Mouse (Mus musculus): ENCODE results near the gene Ndufv1. TPM values are rescaled to one million over a fixed set of nuclear protein-coding genes. Genes with fewer than 3 reads are reported as not detected.

Ndufv1 gene
- polyA plus RNA-seq, 1 experiment from 2014 or later, result 188 TPM

DNA sequence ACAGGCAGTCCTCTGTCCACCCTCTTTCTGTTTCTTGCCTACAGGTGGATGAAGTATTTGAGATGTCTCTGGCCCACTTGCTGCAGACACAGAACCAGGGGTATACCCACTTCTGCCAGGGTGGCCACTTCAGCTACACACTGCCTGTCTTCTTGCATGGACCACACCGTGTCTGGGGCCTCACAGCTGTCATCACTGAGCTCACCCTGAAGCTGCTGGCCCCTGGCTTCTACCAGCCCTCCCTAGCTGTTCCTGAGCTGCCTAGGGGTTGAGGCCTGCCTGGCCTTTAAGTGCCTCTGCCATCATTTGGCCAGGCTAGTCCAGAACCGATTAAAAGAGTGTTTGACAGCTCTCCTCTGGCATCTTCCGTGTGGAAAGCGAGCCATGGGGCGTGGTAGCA lies 10.9 kb downstream of the Ndufv1 start:
- no peaks in the 10 kb centered on the region for H3K9me3 ChIP-seq (ENCODE audit: control insufficient read depth, low read length)
- no peak overlapping the region for H3K9ac ChIP-seq (ENCODE audit: low read depth, low read length)
- no peak for ATAC-seq (ENCODE audit: low read depth)
- no peak overlapping the region for H3K27ac ChIP-seq (replicated peaks; ENCODE audit: low read depth, low read length)
- H3K4me2 ChIP-seq (ENCODE audit: low read depth, low read length), result peak overlapping the region; percentile 85; the same call in 1 of the 2 replicates
- 86% methylated on average over 5 of the region's 5 CpGs for WGBS
- H3K36me3 ChIP-seq (ENCODE audit: control insufficient read depth, insufficient read depth, low read length), result peaks cover 9% of the 10 kb centered on the region
- no peak for DNase-seq (ENCODE audit: low spot score)
- no peaks in the 10 kb centered on the region for H3K27me3 ChIP-seq (replicated peaks; ENCODE audit: control insufficient read depth, insufficient read depth, low read length)
- H3K4me3 ChIP-seq (ENCODE audit: low read depth, low read length), result no peak overlapping the region
- peaks cover 7% of the 10 kb centered on the region; the same call in 1 of the 2 replicates for H3K4me1 ChIP-seq (ENCODE audit: control insufficient read depth, insufficient read depth, low read length)

DNA sequence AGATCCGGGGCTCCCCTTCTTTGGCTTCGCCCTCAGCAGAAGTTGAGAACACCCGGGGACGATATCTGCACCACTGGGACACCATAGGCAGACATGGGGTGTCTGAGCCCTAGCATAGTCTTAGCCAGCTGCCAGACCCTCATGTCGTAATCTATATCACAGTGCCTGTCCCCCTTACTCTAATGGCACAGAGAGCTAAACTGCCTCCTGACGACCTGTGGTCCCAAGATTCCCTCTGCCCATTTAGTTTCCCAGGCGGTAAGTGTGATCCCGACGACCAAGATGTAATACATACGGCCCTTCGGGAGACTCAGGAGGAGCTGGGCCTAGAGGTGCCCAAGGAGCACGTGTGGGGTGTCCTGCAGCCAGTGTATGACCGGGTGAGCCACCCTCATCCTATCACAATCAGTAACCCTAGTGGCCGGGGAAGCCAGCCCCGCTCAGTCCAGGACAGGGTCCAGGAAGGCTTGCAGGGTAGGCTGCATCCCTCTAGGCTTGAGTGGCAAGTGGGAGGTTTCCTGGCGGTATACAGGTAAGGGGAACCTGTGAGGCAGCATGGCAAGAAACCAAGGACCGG lies 11.6 kb downstream of the Ndufv1 start:
- no peaks in the 10 kb centered on the region for H3K27me3 ChIP-seq (replicated peaks; ENCODE audit: control insufficient read depth, insufficient read depth, low read length)
- peak overlapping the region; percentile 89 for H3K9ac ChIP-seq (ENCODE audit: low read depth, low read length)
- no peaks in the 10 kb centered on the region for H3K9me3 ChIP-seq (ENCODE audit: control insufficient read depth, low read length)
- DNase-seq (ENCODE audit: low spot score), result no peak
- H3K4me1 ChIP-seq (ENCODE audit: control insufficient read depth, insufficient read depth, low read length), result peaks cover 7% of the 10 kb centered on the region; the same call in 1 of the 2 replicates
- peak overlapping the region; percentile 85 for H3K4me2 ChIP-seq (ENCODE audit: low read depth, low read length)
- WGBS, result 14% methylated on average over 16 of the region's 17 CpGs
- ATAC-seq (ENCODE audit: low read depth), result no peak
- H3K4me3 ChIP-seq (ENCODE audit: low read depth, low read length), result peak overlapping the region; percentile 71
- H3K27ac ChIP-seq (replicated peaks; ENCODE audit: low read depth, low read length), result peak overlapping the region; percentile 94
- peaks cover 4% of the 10 kb centered on the region; the same call in 1 of the 2 replicates for H3K36me3 ChIP-seq (ENCODE audit: control insufficient read depth, insufficient read depth, low read length)

- WGBS, result under 1% methylated on average over 40 of the region's 64 CpGs
- ATAC-seq (ENCODE audit: low read depth), result peak; percentile 93
- peak within 1 kb of the TSS; percentile 85 for H3K4me2 ChIP-seq (ENCODE audit: low read depth, low read length)
These were observed 12.3 kb downstream of the Ndufv1 start, which contains the start of the genes Nudt8 and Gm49405 for GRCm38 (mm10) chr19:4000119-4000900. Gene Nudt8, plus strand, starts transcription at chr19:4000580. Gene Gm49405, plus strand, starts transcription at chr19:4000626.

DNA sequence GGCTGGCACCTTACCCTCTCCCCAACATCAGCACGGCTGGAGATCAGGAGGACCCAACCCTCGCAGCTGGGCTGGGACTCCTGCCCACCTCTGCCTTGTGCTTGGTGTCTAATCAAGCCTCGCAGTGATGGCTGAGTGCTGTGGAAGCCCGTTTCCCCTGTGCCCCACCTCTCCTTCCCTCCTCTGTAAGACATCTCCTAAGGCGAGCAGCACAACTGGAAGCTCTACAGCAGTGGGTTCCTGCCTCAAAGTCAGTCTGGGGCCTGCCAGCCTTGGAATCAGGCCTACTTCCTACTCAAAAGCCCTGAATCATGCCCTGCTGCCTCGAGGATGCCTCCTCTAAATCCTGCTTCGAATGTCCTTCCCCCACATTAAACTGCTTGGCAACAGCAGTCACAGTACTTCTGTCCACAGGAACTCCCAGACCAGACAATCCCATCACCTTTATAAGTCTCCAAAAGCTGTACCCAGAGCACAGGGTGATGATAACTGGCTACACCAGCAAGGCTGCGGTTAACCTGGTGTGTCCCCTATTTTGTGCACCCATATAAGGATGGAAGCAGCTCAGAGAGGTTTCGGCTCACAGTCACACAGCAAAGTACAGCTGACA lies 13.4 kb downstream of the Ndufv1 start:
- Histone ChIP-seq H3K27me3 (replicated peaks; ENCODE audit: control insufficient read depth, insufficient read depth, low read length) (no peaks in the 10 kb centered on the region), H3K4me2 (ENCODE audit: low read depth, low read length) (peak overlapping the region; percentile 85), H3K27ac (replicated peaks; ENCODE audit: low read depth, low read length) (no peak overlapping the region), H3K4me1 (ENCODE audit: control insufficient read depth, insufficient read depth, low read length) (peaks cover 7% of the 10 kb centered on the region; the same call in 1 of the 2 replicates), H3K36me3 (ENCODE audit: control insufficient read depth, insufficient read depth, low read length) (no peaks in the 10 kb centered on the region), H3K9me3 (ENCODE audit: control insufficient read depth, low read length) (no peaks in the 10 kb centered on the region), H3K4me3 (ENCODE audit: low read depth, low read length) (peak overlapping the region; percentile 71), H3K9ac (ENCODE audit: low read depth, low read length) (no peak overlapping the region)
- DNase-seq (ENCODE audit: low spot score), result no peak
- no peak for ATAC-seq (ENCODE audit: low read depth)
- 86% methylated on average over 9 of the region's 9 CpGs for WGBS

More at GRCm38 (mm10) chr19:4000119-4000900, 12.3 kb downstream of the Ndufv1 start, which contains the start of the genes Nudt8 and Gm49405:
- DNase-seq (ENCODE audit: low spot score), result peak; percentile 99
- Histone ChIP-seq H3K36me3 (ENCODE audit: control insufficient read depth, insufficient read depth, low read length) (no peaks in the 10 kb centered on the region), H3K4me1 (ENCODE audit: control insufficient read depth, insufficient read depth, low read length) (peaks cover 7% of the 10 kb centered on the region; the same call in 1 of the 2 replicates), H3K27me3 (replicated peaks; ENCODE audit: control insufficient read depth, insufficient read depth, low read length) (no peaks in the 10 kb centered on the region), H3K4me3 (ENCODE audit: low read depth, low read length) (peak within 1 kb of the TSS; percentile 71), H3K9ac (ENCODE audit: low read depth, low read length) (peak within 1 kb of the TSS; percentile 89), H3K27ac (replicated peaks; ENCODE audit: low read depth, low read length) (peak within 1 kb of the TSS; percentile 94), H3K9me3 (ENCODE audit: control insufficient read depth, low read length) (no peaks in the 10 kb centered on the region)

- 68% methylated on average over 8 of the region's 8 CpGs for WGBS
- ATAC-seq (ENCODE audit: low read depth) (no peak), DNase-seq (ENCODE audit: low spot score) (no peak)
These were observed 14.3 kb downstream of the Ndufv1 start for GRCm38 (mm10) chr19:3998335-3998734.

GRCm38 (mm10) chr19:3997231-3997630 lies 15.4 kb downstream of the Ndufv1 start:
- H3K9ac ChIP-seq (ENCODE audit: low read depth, low read length), result no peak overlapping the region
- WGBS, result 67% methylated on average over 8 of the region's 8 CpGs
- H3K9me3 ChIP-seq (ENCODE audit: control insufficient read depth, low read length), result no peaks in the 10 kb centered on the region
- no peak overlapping the region for H3K4me3 ChIP-seq (ENCODE audit: low read depth, low read length)
- H3K36me3 ChIP-seq (ENCODE audit: control insufficient read depth, insufficient read depth, low read length), result no peaks in the 10 kb centered on the region
- H3K4me2 ChIP-seq (ENCODE audit: low read depth, low read length), result no peak overlapping the region
- DNase-seq (ENCODE audit: low spot score) (no peak), ATAC-seq (ENCODE audit: low read depth) (no peak)
- no peak overlapping the region for H3K27ac ChIP-seq (replicated peaks; ENCODE audit: low read depth, low read length)
- peaks cover 7% of the 10 kb centered on the region; the same call in 1 of the 2 replicates for H3K4me1 ChIP-seq (ENCODE audit: control insufficient read depth, insufficient read depth, low read length)
- no peaks in the 10 kb centered on the region for H3K27me3 ChIP-seq (replicated peaks; ENCODE audit: control insufficient read depth, insufficient read depth, low read length)

More at GRCm38 (mm10) chr19:3998335-3998734, 14.3 kb downstream of the Ndufv1 start:
- Histone ChIP-seq H3K36me3 (ENCODE audit: control insufficient read depth, insufficient read depth, low read length) (no peaks in the 10 kb centered on the region), H3K4me2 (ENCODE audit: low read depth, low read length) (no peak overlapping the region), H3K27ac (replicated peaks; ENCODE audit: low read depth, low read length) (no peak overlapping the region), H3K9me3 (ENCODE audit: control insufficient read depth, low read length) (no peaks in the 10 kb centered on the region), H3K9ac (ENCODE audit: low read depth, low read length) (no peak overlapping the region), H3K27me3 (replicated peaks; ENCODE audit: control insufficient read depth, insufficient read depth, low read length) (no peaks in the 10 kb centered on the region), H3K4me3 (ENCODE audit: low read depth, low read length) (no peak overlapping the region), H3K4me1 (ENCODE audit: control insufficient read depth, insufficient read depth, low read length) (peaks cover 7% of the 10 kb centered on the region; the same call in 1 of the 2 replicates)

DNA sequence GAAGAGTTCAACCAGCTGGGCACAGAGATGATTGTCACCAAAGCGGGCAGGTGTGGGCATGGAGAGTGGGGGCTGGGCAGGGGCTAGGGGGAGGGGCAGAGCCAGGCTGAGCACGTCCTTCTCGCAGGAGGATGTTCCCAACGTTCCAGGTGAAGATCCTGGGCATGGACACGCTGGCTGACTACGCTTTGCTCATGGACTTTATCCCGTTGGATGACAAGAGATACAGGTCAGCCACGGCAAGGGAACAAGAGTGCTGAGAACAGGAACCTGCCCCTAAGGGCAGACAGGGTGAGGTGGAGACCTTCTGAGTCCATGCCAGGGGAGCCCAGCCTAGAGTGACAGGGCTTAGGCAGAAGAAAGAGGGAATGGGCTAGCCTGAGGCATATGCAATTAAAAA lies 15.9 kb downstream of the Ndufv1 start:
- DNase-seq (ENCODE audit: low spot score) (no peak), ATAC-seq (ENCODE audit: low read depth) (no peak)
- no peak overlapping the region for H3K9ac ChIP-seq (ENCODE audit: low read depth, low read length)
- no peaks in the 10 kb centered on the region for H3K27me3 ChIP-seq (replicated peaks; ENCODE audit: control insufficient read depth, insufficient read depth, low read length)
- WGBS, result 76% methylated on average over 7 of the region's 8 CpGs
- no peak overlapping the region for H3K4me3 ChIP-seq (ENCODE audit: low read depth, low read length)
- H3K27ac ChIP-seq (replicated peaks; ENCODE audit: low read depth, low read length), result no peak overlapping the region
- no peaks in the 10 kb centered on the region for H3K9me3 ChIP-seq (ENCODE audit: control insufficient read depth, low read length)
- peaks cover 7% of the 10 kb centered on the region; the same call in 1 of the 2 replicates for H3K4me1 ChIP-seq (ENCODE audit: control insufficient read depth, insufficient read depth, low read length)
- H3K4me2 ChIP-seq (ENCODE audit: low read depth, low read length), result no peak overlapping the region
- no peaks in the 10 kb centered on the region for H3K36me3 ChIP-seq (ENCODE audit: control insufficient read depth, insufficient read depth, low read length)

DNA sequence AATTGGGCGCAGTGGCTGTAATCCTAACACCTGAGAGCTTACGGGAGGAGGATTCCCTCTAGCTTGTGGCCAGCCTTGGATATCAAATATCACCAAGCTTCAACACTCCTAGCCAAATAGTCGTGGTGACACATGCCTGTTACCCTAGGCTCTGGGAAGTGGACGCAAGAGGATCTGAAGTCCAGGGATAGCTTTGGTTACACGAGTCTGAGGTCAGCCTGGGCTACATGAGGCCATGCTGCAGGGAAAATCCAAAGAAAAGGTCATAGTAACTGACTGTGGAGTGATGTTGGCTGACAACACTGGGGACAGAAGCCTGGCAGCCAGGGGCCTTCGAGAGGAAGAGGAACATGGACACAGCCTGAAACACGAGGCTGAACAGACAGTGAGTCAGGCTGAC lies 16.5 kb downstream of the Ndufv1 start:
- ATAC-seq (ENCODE audit: low read depth) (no peak), DNase-seq (ENCODE audit: low spot score) (no peak)
- H3K9me3 ChIP-seq (ENCODE audit: control insufficient read depth, low read length), result no peaks in the 10 kb centered on the region
- H3K4me3 ChIP-seq (ENCODE audit: low read depth, low read length), result no peak overlapping the region
- H3K4me2 ChIP-seq (ENCODE audit: low read depth, low read length), result no peak overlapping the region
- H3K27ac ChIP-seq (replicated peaks; ENCODE audit: low read depth, low read length), result no peak overlapping the region
- no peaks in the 10 kb centered on the region for H3K27me3 ChIP-seq (replicated peaks; ENCODE audit: control insufficient read depth, insufficient read depth, low read length)
- no peaks in the 10 kb centered on the region for H3K36me3 ChIP-seq (ENCODE audit: control insufficient read depth, insufficient read depth, low read length)
- no peak overlapping the region for H3K9ac ChIP-seq (ENCODE audit: low read depth, low read length)
- WGBS, result 46% methylated on average over 7 of the region's 7 CpGs
- peaks cover 4% of the 10 kb centered on the region; the same call in 1 of the 2 replicates for H3K4me1 ChIP-seq (ENCODE audit: control insufficient read depth, insufficient read depth, low read length)
